Mouse (Mus musculus) embryonic fibroblast, embryonic 13.5 days (primary cell): ENCODE data around the gene Cflar. TPM values are rescaled to one million over a fixed set of nuclear protein-coding genes. Genes with fewer than 3 reads are reported as not detected.

Experiments used
- H3K27ac ChIP-seq: 2 replicates; pipeline ENCODE4 v1.5.1; 2012; ENCODE audit warnings: low read length, control low read depth, inconsistent platforms; ENCODE audit not compliant: insufficient read depth
- H3K4me1 ChIP-seq: 2 replicates; pipeline ENCODE4 v1.6.1; 2011; ENCODE audit warnings: low read length; ENCODE audit not compliant: control insufficient read depth, insufficient read depth
- H3K4me3 ChIP-seq: 2 replicates; pipeline ENCODE4 v1.5.1; 2011; ENCODE audit warnings: mild to moderate bottlenecking, control low read depth, low read length; ENCODE audit not compliant: insufficient read depth
- CTCF ChIP-seq: IDR thresholded peaks from 2 replicates; pipeline ENCODE4 v1.5.1; 2011; ENCODE audit warnings: mild to moderate bottlenecking, control low read depth, low read length, moderate library complexity, borderline replicate concordance; ENCODE audit not compliant: insufficient read depth
- POLR2A ChIP-seq: IDR thresholded peaks from 2 replicates; pipeline ENCODE4 v1.6.1; 2011; ENCODE audit warnings: low read depth, mild to moderate bottlenecking, control low read depth, low read length, moderate library complexity
- polyA plus RNA-seq: library from polyadenylated mRNA; stranded (reverse); fragments of >200 nt; gene quantifications from 2 replicates; pipeline ENCODE4 v1.2.4, GENCODE M21; 2011; ENCODE audit warnings: low read depth; ENCODE audit not compliant: missing spikeins, insufficient read length

Cflar gene
- polyA plus RNA-seq, 1 experiment: 51.2 TPM

- Histone ChIP-seq H3K4me3 (no peak overlapping the region), H3K27ac (no peak overlapping the region), H3K4me1 (peaks cover 5% of the 10 kb centered on the region; the same call in 1 of the 2 replicates)
- TF ChIP-seq POLR2A: no peak
- TF ChIP-seq CTCF: no peak
These were observed 90.4 kb downstream of the Cflar start for GRCm38 (mm10) chr1:58801558-58802285.

DNA sequence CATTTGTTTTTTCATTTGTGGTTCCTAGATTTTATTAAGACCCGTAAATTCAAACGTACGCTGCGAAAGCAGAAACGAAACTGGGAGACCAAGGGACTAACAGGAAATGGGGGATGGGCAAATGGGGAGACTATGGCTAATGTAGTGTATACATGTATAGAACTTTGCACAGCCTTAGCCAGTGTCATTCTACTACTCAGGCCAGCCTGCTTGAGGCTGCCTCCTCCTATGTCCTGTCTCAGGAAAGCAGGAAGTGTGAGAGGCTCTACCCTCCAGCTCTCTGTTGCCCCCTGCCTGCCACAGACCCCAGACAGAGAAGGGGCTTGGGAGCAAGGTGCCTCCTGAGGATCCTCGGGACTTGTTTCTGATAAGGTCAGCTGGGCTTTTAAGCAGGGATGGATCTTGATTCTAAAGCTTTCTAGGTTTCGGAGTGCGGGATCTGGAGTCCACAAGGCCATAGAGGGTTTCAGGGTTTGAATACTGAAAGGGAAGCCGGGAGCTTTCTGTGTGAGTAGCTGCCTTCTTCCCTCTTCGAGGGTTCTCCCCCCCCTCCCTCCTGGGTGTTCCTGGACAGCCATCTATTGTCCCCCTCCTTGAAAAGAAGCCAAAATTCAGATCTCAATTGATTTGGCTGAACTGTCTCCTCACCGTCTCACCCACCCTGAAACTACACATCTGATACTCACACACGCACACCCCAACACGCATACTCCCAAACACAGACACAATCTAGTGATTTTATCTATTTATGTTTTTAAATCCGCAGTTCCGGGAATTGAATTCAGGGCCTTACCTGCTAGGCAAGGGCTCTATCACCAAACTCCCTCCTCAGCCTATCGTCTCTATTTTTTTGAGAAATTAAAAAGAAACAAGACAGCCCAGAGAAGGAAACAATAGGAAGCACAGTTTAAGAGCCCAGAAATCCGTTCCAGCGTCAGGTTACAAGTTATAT lies 91.3 kb downstream of the Cflar start:
- TF ChIP-seq POLR2A (no peak), CTCF (no peak)
- 0 out of 2 replicates have a peak, but pooled peaks cover under 1% of the 10 kb centered on the region for H3K4me1 ChIP-seq
- H3K27ac ChIP-seq: no peak overlapping the region
- no peak overlapping the region for H3K4me3 ChIP-seq

GRCm38 (mm10) chr1:58803531-58803930 lies 92.2 kb downstream of the Cflar start:
- TF ChIP-seq CTCF (no peak), POLR2A (no peak)
- no peaks in the 10 kb centered on the region for H3K4me1 ChIP-seq
- H3K27ac ChIP-seq: no peak overlapping the region
- H3K4me3 ChIP-seq: no peak overlapping the region

GRCm38 (mm10) chr1:58806651-58807050 lies 95.3 kb downstream of the Cflar start:
- H3K4me1 ChIP-seq: no peaks in the 10 kb centered on the region
- H3K4me3 ChIP-seq: no peak overlapping the region
- H3K27ac ChIP-seq: no peak overlapping the region
- TF ChIP-seq POLR2A (no peak), CTCF (no peak)

Other genes starting within 250 kb of the Cflar start
- gene Orc2, start 206.4 kb upstream of the Cflar start, polyA plus RNA-seq: 27.3 and 35.3 TPM in 2 replicates
- 7.8 and 15.5 TPM in 2 replicates for gene Fam126b, start 125.2 kb upstream of the Cflar start, polyA plus RNA-seq
- 63.8 and 66.8 TPM in 2 replicates for gene Ndufb3, start 125.1 kb upstream of the Cflar start, polyA plus RNA-seq
- 0.55 TPM in 1 of 2 replicates, not detected in the other for gene Als2cr12, start 15.5 kb upstream of the Cflar start, polyA plus RNA-seq
- 37.2 and 39.1 TPM in 2 replicates for gene Casp8, start 83.9 kb downstream of the Cflar start, polyA plus RNA-seq